Mouse (Mus musculus) bone marrow macrophage, adult 2 months (primary cell): Measurements from ENCODE around the gene Itgad. TPM values are rescaled to one million over a fixed set of nuclear protein-coding genes. Genes with fewer than 3 reads are reported as not detected.

Source experiments
- H3K27ac ChIP-seq: 2 replicates; pipeline ENCODE4 v1.5.1; 2012; ENCODE audit warnings: low read depth, low read length; ENCODE audit not compliant: insufficient read depth
- H3K4me1 ChIP-seq: 2 replicates; pipeline ENCODE4 v1.6.1; 2012; ENCODE audit warnings: low read length; ENCODE audit not compliant: control insufficient read depth, insufficient read depth
- H3K4me3 ChIP-seq: 2 replicates; pipeline ENCODE4 v1.5.1; 2012; ENCODE audit warnings: mild to moderate bottlenecking, low read length, moderate library complexity; ENCODE audit not compliant: insufficient read depth
- CTCF ChIP-seq: IDR thresholded peaks from 2 replicates; pipeline ENCODE4 v1.5.1; 2012; ENCODE audit warnings: low read depth, mild to moderate bottlenecking, low read length, moderate library complexity
- POLR2A ChIP-seq: IDR thresholded peaks from 2 replicates; pipeline ENCODE4 v1.6.1; 2012; ENCODE audit warnings: mild to moderate bottlenecking, low read depth, low read length, borderline replicate concordance
- polyA plus RNA-seq: library from polyadenylated mRNA; stranded (reverse); fragments of >200 nt; gene quantifications from 2 replicates; pipeline ENCODE4 v1.2.4, GENCODE M21; 2012; ENCODE audit not compliant: missing spikeins, insufficient read depth, insufficient read length

The Itgad gene
- polyA plus RNA-seq = 0.52 TPM in 1 of 2 replicates, not detected in the other

DNA sequence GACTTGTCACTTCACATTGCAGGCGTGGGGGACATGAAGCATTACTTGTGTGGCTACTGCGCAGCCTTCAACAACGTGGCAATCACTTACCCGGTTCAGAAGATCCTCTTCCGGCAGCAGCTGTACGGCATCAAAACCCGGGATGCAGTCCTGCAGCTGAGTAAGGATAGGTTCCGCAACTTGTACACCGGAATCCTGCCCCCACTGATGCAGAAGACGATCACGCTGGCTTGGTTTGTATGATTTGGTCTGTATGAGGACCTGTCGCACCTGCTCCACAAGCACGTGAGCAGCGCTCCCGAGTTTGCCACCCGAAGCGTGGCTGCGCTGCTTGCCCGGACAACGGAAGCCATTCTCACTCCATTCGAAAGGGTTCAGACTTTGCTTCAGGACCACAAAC lies at the start of gene Itgad:
Gene Itgad, plus strand, starts transcription at position 301 of the 400 bp plus-strand sequence.
- no peaks in the 10 kb centered on the region for H3K4me1 ChIP-seq

GRCm38 (mm10) chr7:128105246-128105645 lies 48.9 kb upstream of the Itgad start:
- Histone ChIP-seq H3K27ac (no peak overlapping the region), H3K4me1 (peaks cover 6% of the 10 kb centered on the region; the same call in 1 of the 2 replicates), H3K4me3 (no peak overlapping the region)
- TF ChIP-seq POLR2A (no peak), CTCF (no peak)

More for the DNA sequence above, at the start of gene Itgad:
- Histone ChIP-seq H3K27ac (no peak within 1 kb of the TSS), H3K4me3 (no peak within 1 kb of the TSS)
- TF ChIP-seq CTCF (no peak), POLR2A (no peak)

GRCm38 (mm10) chr7:128107462-128107861 lies 46.7 kb upstream of the Itgad start:
- TF ChIP-seq CTCF = no peak
- no peak for TF ChIP-seq POLR2A
- no peak overlapping the region for H3K4me3 ChIP-seq
- peaks cover 6% of the 10 kb centered on the region; the same call in 1 of the 2 replicates for H3K4me1 ChIP-seq
- H3K27ac ChIP-seq = no peak overlapping the region

DNA sequence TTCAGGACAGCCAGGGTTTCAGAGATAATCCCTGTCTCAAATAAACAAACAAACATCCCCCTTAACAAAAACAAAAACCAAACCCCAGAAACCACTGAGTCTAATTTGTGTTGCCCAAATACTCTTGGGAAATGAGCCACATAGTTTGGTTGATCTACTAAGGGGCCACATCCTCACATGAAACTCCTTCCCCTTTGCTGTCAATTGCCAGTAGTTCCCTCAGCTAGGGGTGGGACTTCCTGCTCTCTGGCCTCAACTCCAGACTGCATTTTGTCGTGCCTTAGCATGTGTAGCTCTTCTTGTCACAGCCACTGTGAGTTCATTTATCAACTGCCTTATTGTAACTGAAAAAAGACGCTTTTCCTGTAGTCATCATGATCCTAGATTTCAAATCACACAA lies 43.9 kb upstream of the Itgad start:
- Histone ChIP-seq H3K4me3 (no peak overlapping the region), H3K4me1 (peaks cover 4% of the 10 kb centered on the region; the same call in 1 of the 2 replicates), H3K27ac (no peak overlapping the region)
- TF ChIP-seq CTCF = no peak
- TF ChIP-seq POLR2A = no peak

GRCm38 (mm10) chr7:128112131-128112530 lies 42.0 kb upstream of the Itgad start:
- no peak for TF ChIP-seq CTCF
- no peak for TF ChIP-seq POLR2A
- Histone ChIP-seq H3K4me1 (peaks cover 9% of the 10 kb centered on the region), H3K27ac (no peak overlapping the region), H3K4me3 (no peak overlapping the region)

DNA sequence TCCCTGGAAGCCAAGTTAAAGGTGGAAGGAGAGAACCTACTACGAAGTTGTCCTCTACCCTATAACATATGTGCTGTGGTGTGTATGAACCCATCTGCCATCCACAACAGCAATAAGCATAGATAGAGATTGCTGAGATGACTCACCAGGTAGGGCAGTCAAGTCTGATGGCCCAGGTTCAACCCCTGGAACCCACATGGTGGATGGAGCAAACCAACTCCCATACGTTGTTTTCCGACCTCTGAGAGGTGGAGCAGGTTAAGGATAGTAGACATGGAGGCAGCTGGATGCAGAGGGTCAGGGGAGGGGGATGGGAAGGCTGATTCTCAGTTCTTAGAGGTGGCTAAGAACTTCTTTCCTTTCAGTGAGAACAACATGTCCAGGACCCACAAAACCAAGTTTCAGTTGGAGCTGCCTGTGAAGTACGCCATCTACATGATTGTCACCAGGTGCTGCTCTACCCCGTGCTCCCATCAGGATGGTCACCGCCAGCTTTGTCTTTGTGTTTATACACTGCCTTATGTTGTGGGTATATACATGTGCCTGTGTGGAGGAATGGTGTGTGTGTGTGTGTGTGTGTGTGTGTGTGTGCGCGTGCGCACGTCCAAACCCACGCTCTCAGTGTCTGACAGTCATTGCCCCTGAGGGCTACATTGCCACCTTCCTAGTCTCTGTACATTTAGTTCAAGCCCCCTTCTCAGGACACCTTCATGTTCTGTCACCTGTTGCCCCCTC lies 39.6 kb upstream of the Itgad start:
- H3K4me1 ChIP-seq = peaks cover 9% of the 10 kb centered on the region
- H3K4me3 ChIP-seq = no peak overlapping the region
- no peak overlapping the region for H3K27ac ChIP-seq
- no peak for TF ChIP-seq CTCF
- no peak for TF ChIP-seq POLR2A

- Histone ChIP-seq H3K4me3 (no peak overlapping the region), H3K27ac (no peak overlapping the region), H3K4me1 (peaks cover 5% of the 10 kb centered on the region)
- TF ChIP-seq CTCF = no peak
- no peak for TF ChIP-seq POLR2A
Observed at GRCm38 (mm10) chr7:128115211-128115958, 38.8 kb upstream of the Itgad start.

GRCm38 (mm10) chr7:128116396-128116795 lies 37.8 kb upstream of the Itgad start:
- H3K27ac ChIP-seq = no peak overlapping the region
- H3K4me3 ChIP-seq = no peak overlapping the region
- peaks cover 5% of the 10 kb centered on the region for H3K4me1 ChIP-seq
- TF ChIP-seq POLR2A = no peak
- no peak for TF ChIP-seq CTCF

GRCm38 (mm10) chr7:128119726-128120490 lies 34.3 kb upstream of the Itgad start:
- TF ChIP-seq POLR2A (no peak), CTCF (no peak)
- Histone ChIP-seq H3K4me1 (peaks cover 5% of the 10 kb centered on the region), H3K4me3 (no peak overlapping the region), H3K27ac (no peak overlapping the region)
